In genomic region chr12:99884269-99885261, GRCm38 (mm10) we compare ENCODE assay signal across 7 mouse cellular contexts. TPM values are rescaled to one million over a fixed set of nuclear protein-coding genes. Genes with fewer than 3 reads are reported as not detected.
DNase-seq lines count a peak whose midpoint lies in the region; ATAC-seq and TF ChIP-seq lines count a peak whose summit lies in the region.

Efcab11 (minus strand) TSS chr12:99884439.
Tdp1 (plus strand) TSS chr12:99884517.

- H3K9ac ChIP-seq in embryonic facial prominence, embryonic 11.5 days (replicated peaks; ENCODE audit: low read length) = peak within 1 kb of the TSS; percentile 94
- H3K9ac ChIP-seq in limb, embryonic 12.5 days (replicated peaks) = peak within 1 kb of the TSS; percentile 86
- H3K9ac ChIP-seq in midbrain, embryonic 15.5 days = peak within 1 kb of the TSS; percentile 91

- peak within 1 kb of the TSS; percentile 76 for H3K4me3 ChIP-seq in embryonic facial prominence, embryonic 11.5 days (ENCODE audit: low read depth, low read length)
- H3K4me3 ChIP-seq in kidney, adult 2 months (ENCODE audit: insufficient read depth, low read depth, low read length) = peak within 1 kb of the TSS; percentile 65
- H3K4me3 ChIP-seq in limb, embryonic 12.5 days (replicated peaks) = peak within 1 kb of the TSS; percentile 78
- peak within 1 kb of the TSS; percentile 93 for H3K4me3 ChIP-seq in midbrain, embryonic 15.5 days
- H3K4me3 ChIP-seq in spleen, adult 2 months (ENCODE audit: extremely low read depth, insufficient read depth, insufficient read length) = peak within 1 kb of the TSS; percentile 81

- H3K27me3 ChIP-seq in embryonic facial prominence, embryonic 11.5 days (ENCODE audit: control insufficient read depth, insufficient read depth, low read length) = no peaks in the 10 kb centered on the region
- H3K27me3 ChIP-seq in kidney, adult 2 months (replicated peaks; ENCODE audit: control insufficient read depth, insufficient read depth, low read length) = no peaks in the 10 kb centered on the region
- H3K27me3 ChIP-seq in limb, embryonic 12.5 days = no peaks in the 10 kb centered on the region
- H3K27me3 ChIP-seq in midbrain, embryonic 15.5 days (replicated peaks) = no peaks in the 10 kb centered on the region
- H3K27me3 ChIP-seq in spleen, adult 2 months (ENCODE audit: control insufficient read depth, insufficient read depth, low read length) = no peaks in the 10 kb centered on the region

- ATAC-seq in embryonic facial prominence, embryonic 11.5 days (replicated peaks; ENCODE audit: insufficient number of reproducible peaks, low FRiP score, low TSS enrichment, low read depth) = peak; percentile 84
- peak; percentile 84 for ATAC-seq in limb, embryonic 12.5 days (ENCODE audit: insufficient number of reproducible peaks, insufficient read depth, low FRiP score, low TSS enrichment, low read depth)
- peak; percentile 87 for ATAC-seq in midbrain, embryonic 15.5 days (replicated peaks)

- H3K36me3 ChIP-seq in embryonic facial prominence, embryonic 11.5 days (replicated peaks; ENCODE audit: control insufficient read depth, insufficient read depth, low read depth, low read length) = no peaks in the 10 kb centered on the region
- H3K36me3 ChIP-seq in kidney, adult 2 months (ENCODE audit: control insufficient read depth, insufficient read depth, low read length) = no peaks in the 10 kb centered on the region
- H3K36me3 ChIP-seq in limb, embryonic 12.5 days = peaks cover 6% of the 10 kb centered on the region; the same call in 1 of the 2 replicates
- H3K36me3 ChIP-seq in midbrain, embryonic 15.5 days (replicated peaks) = no peaks in the 10 kb centered on the region
- H3K36me3 ChIP-seq in spleen, adult 2 months (ENCODE audit: control insufficient read depth, insufficient read depth, low read length) = no peaks in the 10 kb centered on the region

- no peak for TF ChIP-seq CTCF in kidney, adult 2 months (conservative IDR thresholded peaks at IDR 0.05; ENCODE audit: insufficient read depth, insufficient read length, low read depth, low read length)
- no peak for TF ChIP-seq CTCF in spleen, adult 2 months (IDR thresholded peaks at IDR 0.05; ENCODE audit: extremely low read depth, insufficient read depth, insufficient read length, insufficient replicate concordance)

- H3K27ac ChIP-seq in embryonic facial prominence, embryonic 11.5 days (replicated peaks; ENCODE audit: low read depth, low read length) = peak within 1 kb of the TSS; percentile 68
- peak within 1 kb of the TSS; percentile 41 for H3K27ac ChIP-seq in kidney, adult 2 months (ENCODE audit: insufficient read depth, low read depth, low read length)
- peak within 1 kb of the TSS; percentile 91 for H3K27ac ChIP-seq in limb, embryonic 12.5 days
- peak within 1 kb of the TSS; percentile 86 for H3K27ac ChIP-seq in midbrain, embryonic 15.5 days
- peak within 1 kb of the TSS; percentile 81 for H3K27ac ChIP-seq in spleen, adult 2 months (ENCODE audit: insufficient read depth, low read length)

- under 1% methylated on average over 73 of the region's 73 CpGs for WGBS in embryonic facial prominence, embryonic 11.5 days
- under 1% methylated on average over 73 of the region's 73 CpGs for WGBS in kidney, adult 2 months
- under 1% methylated on average over 66 of the region's 73 CpGs for WGBS in limb, embryonic 12.5 days
- under 1% methylated on average over 56 of the region's 73 CpGs for WGBS in midbrain, embryonic 15.5 days
- under 1% methylated on average over 73 of the region's 73 CpGs for WGBS in spleen, adult 2 months

- no peak for TF ChIP-seq POLR2A in kidney, adult 2 months (IDR thresholded peaks at IDR 0.05; ENCODE audit: low read depth, low read length)
- peak; percentile 69 for TF ChIP-seq POLR2A in spleen, adult 2 months (IDR thresholded peaks at IDR 0.05; ENCODE audit: low read depth, low read length)

- no peaks in the 10 kb centered on the region for H3K9me3 ChIP-seq in embryonic facial prominence, embryonic 11.5 days (replicated peaks; ENCODE audit: control insufficient read depth, low read length)
- no peaks in the 10 kb centered on the region for H3K9me3 ChIP-seq in limb, embryonic 12.5 days
- H3K9me3 ChIP-seq in midbrain, embryonic 15.5 days = no peaks in the 10 kb centered on the region

- peak within 1 kb of the TSS; percentile 85 for H3K4me2 ChIP-seq in embryonic facial prominence, embryonic 11.5 days (ENCODE audit: low read depth, low read length)
- H3K4me2 ChIP-seq in limb, embryonic 12.5 days = peak within 1 kb of the TSS; percentile 86
- H3K4me2 ChIP-seq in midbrain, embryonic 15.5 days = peak within 1 kb of the TSS; percentile 99

- peak; percentile 96 for DNase-seq in adrenal gland, postnatal 14 days
- peak; percentile 98 for DNase-seq in embryonic facial prominence, embryonic 11.5 days (ENCODE audit: low spot score)
- DNase-seq in heart, adult 18-20 months = peak; percentile 93 to 95
- DNase-seq in kidney, adult 2 months = peak; percentile 95
- peak; percentile 87 to 93 for DNase-seq in spleen, adult 2 months (ENCODE audit: low read depth in 1 of 2, low spot score in 2 of 2)

- peaks cover 3% of the 10 kb centered on the region; the same call in 1 of the 2 replicates for H3K4me1 ChIP-seq in embryonic facial prominence, embryonic 11.5 days (ENCODE audit: control insufficient read depth, insufficient read depth, low read length)
- peaks cover 3% of the 10 kb centered on the region; the same call in 1 of the 2 replicates for H3K4me1 ChIP-seq in kidney, adult 2 months (ENCODE audit: control insufficient read depth, insufficient read depth, low read length)
- H3K4me1 ChIP-seq in limb, embryonic 12.5 days (replicated peaks) = peaks cover 17% of the 10 kb centered on the region
- H3K4me1 ChIP-seq in midbrain, embryonic 15.5 days = peaks cover 20% of the 10 kb centered on the region
- peaks cover 9% of the 10 kb centered on the region; the same call in 1 of the 2 replicates for H3K4me1 ChIP-seq in spleen, adult 2 months (ENCODE audit: control insufficient read depth, insufficient read depth, insufficient read length)

RNA-seq across cellular contexts. Expression of gene Efcab11, which starts in this region (rescaled TPM):
- total RNA-seq in adrenal gland, postnatal 14 days (2021) = 0.96 and 1.1 TPM in 2 replicates
- polyA plus RNA-seq in embryonic facial prominence, embryonic 11.5 days (2014; fragmentation: Nextera tagmentation; extraction: Ambion mirVana) = 24.4 and 27.3 TPM in 2 replicates
- total RNA-seq in heart, adult 18-20 months (2021) = not detected
- polyA plus RNA-seq in kidney, adult 2 months (2012; rRNA removed) = 0.24 and 0.25 TPM in 2 replicates
- polyA plus RNA-seq in limb, embryonic 12.5 days (2016; fragmentation: Nextera tagmentation; extraction: Ambion mirVana) = 18.5 and 22.9 TPM in 2 replicates
- 4.1 and 4.8 TPM in 2 replicates for polyA plus RNA-seq in midbrain, embryonic 15.5 days (2015; fragmentation: Nextera tagmentation; extraction: Ambion mirVana)
- polyA plus RNA-seq in spleen, adult 2 months (2012; rRNA removed) = 0.18 and 0.34 TPM in 2 replicates

RNA-seq across cellular contexts. Expression of gene Tdp1, which starts in this region (rescaled TPM):
- 12.8 and 16.5 TPM in 2 replicates for total RNA-seq in adrenal gland, postnatal 14 days (2021)
- polyA plus RNA-seq in embryonic facial prominence, embryonic 11.5 days (2014; fragmentation: Nextera tagmentation; extraction: Ambion mirVana) = 83.1 and 83.5 TPM in 2 replicates
- 10 to 100 TPM in 1 of 2 experiments, 1 to 10 TPM in 1; 8.8 to 10.5 TPM for total RNA-seq in heart, adult 18-20 months (2021)
- 11.2 and 11.7 TPM in 2 replicates for polyA plus RNA-seq in kidney, adult 2 months (2012; rRNA removed)
- 61.9 and 65.7 TPM in 2 replicates for polyA plus RNA-seq in limb, embryonic 12.5 days (2016; fragmentation: Nextera tagmentation; extraction: Ambion mirVana)
- 53.0 and 56.2 TPM in 2 replicates for polyA plus RNA-seq in midbrain, embryonic 15.5 days (2015; fragmentation: Nextera tagmentation; extraction: Ambion mirVana)
- polyA plus RNA-seq in spleen, adult 2 months (2012; rRNA removed) = 8.8 and 12.3 TPM in 2 replicates

Comparison
In these comparisons a context has a peak if more than half of its experiments do, and no peak if none do; other contexts are left out.
1. Peak in every context shown above with its lines: DNase-seq, ATAC-seq, H3K4me3 ChIP-seq and H3K27ac ChIP-seq.
2. H3K27ac ChIP-seq: peak in every context shown above with its lines; median percentile 91 in limb, embryonic 12.5 days; 86 in midbrain, embryonic 15.5 days; 81 in spleen, adult 2 months; 68 in embryonic facial prominence, embryonic 11.5 days; 41 in kidney, adult 2 months.